Mouse (Mus musculus) adrenal gland, adult 18-20 months (tissue): ENCODE data around the gene Cacng6. TPM values are rescaled to one million over a fixed set of nuclear protein-coding genes. Genes with fewer than 3 reads are reported as not detected.
A peak's percentile ranks its signal among the peaks of the same experiment; 100 is the strongest.

Experiments
- DNase-seq, 2 experiments: peaks; one replicate each; pipeline ENCODE4 v3.0.0; 2021 to 2022; ENCODE audit warnings: low spot score in 2 of 2
- total RNA-seq, 2 experiments: library from RNA; stranded (reverse); gene quantifications; 1 replicate in 1 of 2; 2 replicates in 1 of 2; pipeline ENCODE4 v1.2.3; 2021

Cacng6 gene
- total RNA-seq, 2 experiments from 2014 or later, result not detected

GRCm38 (mm10) chr7:3415378-3415777 lies 8.6 kb upstream of the Cacng6 start:
- DNase-seq, result peak; percentile 64 to 67

DNA sequence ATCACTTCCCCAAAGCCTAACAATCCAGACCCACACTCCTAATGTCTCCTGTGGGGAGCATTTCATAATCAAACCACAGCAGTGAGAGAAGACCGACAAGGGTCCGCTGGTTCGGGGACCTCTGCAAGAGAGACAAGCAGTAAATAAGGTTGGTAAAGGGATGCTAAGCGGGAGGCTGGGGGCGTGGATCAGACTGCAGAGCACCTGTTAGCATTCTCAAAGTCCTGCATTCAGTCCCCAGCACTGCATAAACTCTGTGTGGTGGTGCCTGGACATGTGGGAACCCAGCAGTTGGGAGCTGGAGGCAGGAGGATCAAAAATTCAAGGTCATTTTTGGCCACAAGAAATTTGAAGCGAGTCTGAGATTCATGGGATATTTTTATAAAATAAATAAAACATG lies 4.1 kb upstream of the Cacng6 start:
- DNase-seq, result no peak

DNA sequence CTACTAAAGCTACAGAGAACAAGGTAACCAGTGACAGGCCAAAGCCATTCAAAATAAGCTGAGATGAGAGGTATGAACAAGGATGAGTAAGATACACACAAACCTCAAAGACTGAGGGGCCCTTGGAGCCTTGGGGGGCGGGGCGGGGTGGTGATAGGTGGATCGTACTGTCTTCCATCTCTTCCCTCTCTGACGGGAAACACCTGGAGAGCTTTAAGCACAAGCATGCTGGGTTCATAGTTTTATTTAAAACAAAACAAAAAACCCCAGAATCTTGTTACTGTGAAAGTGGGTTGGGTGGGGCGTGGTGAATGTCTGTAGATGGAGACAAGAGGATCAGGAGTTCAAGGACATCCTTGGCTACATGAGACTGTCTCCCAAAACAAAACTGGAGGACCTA lies 3.5 kb upstream of the Cacng6 start:
- no peak for DNase-seq

GRCm38 (mm10) chr7:3421297-3421696 lies 2.7 kb upstream of the Cacng6 start:
- no peak for DNase-seq

DNA sequence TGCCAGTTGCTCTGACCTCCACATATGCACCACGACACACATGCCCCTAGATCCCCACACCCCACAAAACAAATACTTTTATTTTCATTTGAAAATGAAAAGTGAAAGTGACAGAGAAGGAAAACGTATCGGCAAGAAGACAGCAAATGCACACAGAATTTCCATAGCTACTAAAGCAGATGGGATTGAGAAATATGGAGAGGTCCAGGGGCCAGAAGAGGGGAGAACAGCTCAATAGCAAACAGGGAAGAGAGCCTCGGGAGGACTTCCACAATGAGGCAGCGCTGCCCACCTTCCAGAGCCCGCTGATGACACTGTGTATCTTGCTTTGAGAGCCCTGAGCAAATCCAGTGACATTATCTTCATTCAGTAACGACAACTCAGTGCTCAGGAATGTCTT lies 1.9 kb upstream of the Cacng6 start:
- DNase-seq, result no peak

- no peak for DNase-seq
Observed at GRCm38 (mm10) chr7:3423430-3423829, 565 bp upstream of the Cacng6 start.

DNA sequence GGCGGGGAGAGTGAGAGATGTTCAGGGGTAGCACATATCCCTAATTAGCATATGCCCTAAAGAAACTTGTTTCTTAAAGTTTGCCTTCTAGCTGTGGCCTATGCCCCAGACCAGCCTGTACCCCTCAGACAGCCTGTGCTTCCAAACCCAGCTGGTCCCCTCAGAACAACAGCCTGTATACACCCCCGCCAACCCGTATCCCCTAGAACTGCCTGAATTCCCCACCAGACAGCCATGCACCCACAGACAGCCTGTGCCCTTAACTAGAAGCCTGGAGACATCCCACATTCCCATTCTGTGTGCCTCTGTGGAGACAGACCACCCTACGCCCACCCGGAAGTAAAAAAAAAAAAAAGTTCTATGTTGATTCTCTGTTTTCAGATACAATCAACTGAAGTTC lies 1.1 kb downstream of the Cacng6 start:
- DNase-seq, result no peak

DNA sequence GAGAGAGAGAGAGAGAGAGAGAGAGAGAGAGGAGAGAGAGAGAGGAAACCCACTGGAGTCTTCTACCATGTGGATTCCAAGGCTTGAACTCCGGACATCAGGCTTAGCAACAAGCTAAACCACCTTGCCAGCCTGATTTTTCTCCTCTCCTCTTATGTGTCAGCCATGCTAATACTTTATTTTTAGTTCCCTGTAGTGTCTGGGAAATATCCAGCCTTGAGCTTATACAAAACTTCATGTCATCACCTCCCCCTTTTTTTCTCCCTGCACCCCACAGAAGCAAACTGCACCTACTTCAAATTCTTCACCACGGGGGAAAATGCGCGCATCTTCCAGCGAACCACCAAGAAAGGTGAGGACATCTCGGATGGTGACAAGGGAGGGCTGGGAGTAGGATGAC lies 6.2 kb downstream of the Cacng6 start:
- no peak for DNase-seq

GRCm38 (mm10) chr7:3432066-3432465 lies 8.1 kb downstream of the Cacng6 start:
- no peak for DNase-seq

GRCm38 (mm10) chr7:3437941-3438340 lies 13.9 kb downstream of the Cacng6 start:
- DNase-seq, result no peak

DNA sequence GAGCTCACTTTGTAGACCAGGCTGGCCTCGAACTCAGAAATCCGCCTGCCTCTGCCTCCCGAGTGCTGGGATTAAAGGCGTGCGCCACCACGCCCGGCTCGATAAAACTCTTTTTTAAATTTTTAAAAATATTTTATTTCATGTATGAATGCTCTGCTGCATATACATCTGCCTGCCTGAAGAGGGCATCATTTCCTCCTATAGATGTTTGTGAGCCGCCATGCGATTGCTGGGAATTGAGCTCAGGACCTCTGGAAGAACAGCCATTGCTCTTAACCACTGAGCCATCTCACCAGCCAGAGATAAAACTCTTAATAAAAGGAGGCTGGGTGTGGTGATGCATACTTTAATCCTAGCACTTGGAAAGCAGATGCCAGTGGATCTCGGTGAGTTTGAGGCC lies 16.0 kb downstream of the Cacng6 start:
- no peak for DNase-seq

- DNase-seq, result no peak
Observed at GRCm38 (mm10) chr7:3440526-3440925, 16.5 kb downstream of the Cacng6 start.

DNA sequence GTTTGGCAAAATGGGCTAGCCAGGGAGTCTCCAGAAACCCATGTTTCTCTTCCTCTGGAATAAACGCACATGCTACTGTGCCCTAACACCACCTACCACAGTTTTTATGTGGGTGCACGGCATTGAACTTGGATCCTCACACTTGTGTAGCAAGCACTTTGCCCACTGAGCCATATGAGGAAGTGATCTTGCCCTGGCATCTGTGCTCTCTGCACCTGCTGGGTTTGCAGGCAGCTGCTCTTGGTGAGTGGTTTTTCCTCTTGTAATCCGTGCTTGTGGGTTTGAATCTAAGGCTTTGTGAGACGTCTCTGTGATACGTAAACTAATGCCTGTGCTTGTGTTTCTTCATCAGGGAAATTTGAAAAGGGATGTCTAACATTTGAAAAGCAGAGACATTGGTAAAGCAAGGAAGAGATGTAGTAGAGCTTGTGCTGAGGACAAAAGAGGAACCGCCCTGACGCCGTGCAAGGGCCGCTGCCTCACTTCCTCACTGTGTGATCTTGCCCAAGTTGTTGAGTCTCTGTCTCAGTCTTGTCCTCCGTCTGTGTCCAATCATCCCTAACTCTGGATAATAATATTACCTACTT lies 18.6 kb downstream of the Cacng6 start:
- no peak for DNase-seq

DNA sequence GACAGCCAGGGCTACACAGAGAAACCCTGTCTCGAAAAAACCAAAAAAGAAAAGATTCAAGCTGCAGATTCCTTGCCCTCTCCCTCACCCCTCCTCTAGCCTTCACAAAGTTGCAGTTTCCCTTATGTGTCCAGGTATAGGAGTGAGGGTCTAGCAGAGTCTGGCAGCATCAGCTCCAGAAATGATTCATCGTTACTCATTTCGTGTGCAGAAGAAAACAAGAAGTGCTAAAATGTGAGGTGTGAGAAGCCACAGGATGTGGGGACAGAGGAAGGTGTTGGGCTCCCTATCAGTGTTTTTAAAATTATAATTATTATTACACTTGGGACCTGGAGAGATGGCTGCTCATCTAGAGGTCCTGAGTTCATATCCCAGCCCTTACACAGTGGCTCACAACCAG lies 20.7 kb downstream of the Cacng6 start:
- no peak for DNase-seq

- no peak for DNase-seq
Observed at GRCm38 (mm10) chr7:3446584-3446983, 22.6 kb downstream of the Cacng6 start.

DNA sequence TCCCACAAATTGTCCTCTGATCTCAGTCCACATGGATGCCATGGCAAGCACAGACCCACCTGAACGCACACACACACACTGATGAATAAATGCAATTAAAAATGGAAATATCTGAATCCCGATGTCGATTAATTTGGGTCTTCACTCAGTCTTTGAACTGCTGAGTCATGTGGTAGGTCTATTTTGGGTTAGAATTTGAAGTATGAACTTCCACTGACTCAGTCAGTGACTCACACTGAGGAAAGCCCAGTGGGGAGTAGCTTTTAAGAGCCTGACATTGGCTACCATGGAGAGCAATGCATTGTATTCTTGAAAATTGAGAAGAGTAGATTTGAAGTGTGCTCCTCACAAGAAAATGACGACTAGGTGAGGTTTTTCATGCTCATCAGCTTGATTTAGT lies 23.0 kb downstream of the Cacng6 start:
- DNase-seq, result no peak

DNA sequence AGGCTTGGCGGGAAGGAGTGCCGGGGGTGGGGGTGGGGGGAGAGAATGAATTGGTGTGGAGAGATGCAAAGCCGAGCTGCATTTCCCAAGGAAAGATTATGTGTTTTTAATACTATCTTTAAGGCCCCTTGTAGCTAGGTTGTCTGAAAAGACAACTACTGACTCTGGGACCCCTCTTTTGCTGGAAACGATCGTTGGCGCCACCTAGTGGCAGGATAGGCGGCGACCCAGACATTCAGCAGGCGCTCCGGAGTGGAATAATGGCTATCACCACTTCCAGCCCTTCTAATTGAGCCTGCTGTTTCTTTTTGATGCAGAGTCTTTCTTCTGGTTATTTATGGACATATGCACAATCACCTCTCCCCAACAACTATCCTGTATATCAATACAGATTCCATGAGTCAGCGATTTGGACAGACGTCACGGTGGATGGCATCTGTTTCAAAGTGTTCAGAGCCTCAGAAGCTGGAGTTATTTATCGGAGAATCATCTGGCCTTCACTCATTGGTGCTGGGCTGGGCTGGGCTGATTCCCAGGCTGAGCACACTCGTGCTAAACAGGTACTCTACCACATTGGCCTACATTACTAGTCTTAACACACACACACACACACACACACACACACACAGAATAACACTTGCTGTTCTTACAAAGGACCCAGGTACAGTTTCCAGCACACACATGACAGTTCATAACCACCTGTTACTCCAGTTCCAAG lies 24.9 kb downstream of the Cacng6 start:
- peak; percentile 80 to 87 for DNase-seq

GRCm38 (mm10) chr7:3450671-3451070 lies 26.7 kb downstream of the Cacng6 start:
- DNase-seq, result no peak

DNA sequence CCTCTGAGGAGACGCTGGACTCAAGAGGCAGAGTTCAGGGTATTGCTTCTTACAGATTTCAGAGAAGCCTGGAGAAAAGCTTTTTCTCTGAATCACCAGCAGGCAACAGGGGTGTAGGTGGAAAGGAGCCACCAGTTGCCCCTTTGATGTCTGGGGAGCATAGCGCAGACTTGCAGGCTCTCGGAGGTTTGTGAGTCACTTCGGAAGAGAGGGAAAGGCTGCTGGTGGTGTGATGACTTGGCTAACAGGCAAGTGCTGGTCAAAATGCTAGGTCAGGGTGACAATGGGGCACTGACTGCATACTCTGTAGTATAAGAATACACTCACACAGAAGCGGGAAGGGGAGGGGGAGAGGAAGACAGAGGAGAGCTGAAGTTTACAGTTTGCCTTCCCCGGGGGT lies 27.2 kb downstream of the Cacng6 start:
- DNase-seq, result no peak

DNA sequence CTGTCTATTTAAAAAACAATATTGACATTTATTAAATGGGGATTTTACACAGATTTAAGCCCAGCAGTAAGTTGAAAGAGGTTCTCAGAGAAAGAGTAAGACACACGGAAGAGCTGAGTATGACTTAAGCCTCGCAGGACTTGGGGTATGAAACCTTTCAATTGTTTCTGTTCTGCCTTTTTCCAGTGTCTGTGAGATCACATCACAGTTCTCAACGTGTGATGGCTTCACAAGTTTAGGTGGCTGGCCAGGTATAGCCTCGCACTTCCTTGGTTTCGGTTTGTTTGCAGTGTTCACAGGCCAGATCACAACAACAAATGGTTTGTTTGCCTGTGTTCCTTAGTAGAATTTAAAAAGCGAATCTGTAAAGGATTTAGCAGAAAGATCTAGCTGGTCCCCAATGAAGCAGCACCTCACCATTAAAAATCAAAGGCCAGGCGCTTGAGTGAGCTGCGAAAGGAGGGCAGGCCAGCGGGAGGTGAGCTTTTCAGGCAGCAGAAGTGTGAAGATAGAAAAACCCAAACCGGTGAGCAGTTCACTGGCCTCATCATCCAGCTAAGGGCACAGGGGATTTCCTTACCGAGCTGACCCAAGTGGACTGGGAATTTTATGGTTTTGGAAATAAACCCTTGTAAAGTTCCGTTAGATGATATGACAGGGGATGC lies 29.0 kb downstream of the Cacng6 start:
- DNase-seq, result no peak

DNA sequence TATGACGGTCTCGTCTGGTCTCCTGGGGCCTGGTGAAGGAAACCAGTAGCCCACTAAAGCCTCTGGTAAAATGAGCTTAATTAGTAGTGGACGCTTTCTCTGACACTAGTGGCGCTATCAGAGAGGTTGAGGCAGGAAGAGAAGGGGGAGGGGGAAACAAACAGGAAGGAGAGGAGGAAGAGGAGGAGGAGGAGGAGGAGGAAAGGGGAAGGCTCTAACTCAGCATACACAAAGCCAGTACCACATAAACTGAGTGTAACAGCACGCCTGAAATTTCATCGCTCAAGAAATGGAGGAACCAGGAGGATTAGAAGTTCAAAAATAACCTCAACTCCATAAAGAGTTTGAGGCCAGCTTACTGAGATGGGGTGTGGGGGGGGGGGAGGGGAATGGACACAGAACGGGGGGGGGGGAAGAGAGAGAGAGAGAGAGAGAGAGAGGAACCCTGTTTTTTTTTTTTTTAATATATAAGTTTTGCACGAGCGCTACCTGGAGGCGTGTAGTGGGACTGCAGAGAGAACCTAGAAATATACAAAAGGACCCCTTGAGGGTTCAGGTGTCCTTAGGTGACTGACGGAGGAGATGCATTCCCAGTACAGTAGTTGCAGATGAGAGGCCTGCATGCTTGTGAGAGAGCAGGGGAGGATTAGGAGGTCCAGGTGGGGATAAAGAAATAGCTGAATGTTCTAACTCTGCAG lies 29.6 kb downstream of the Cacng6 start:
- no peak for DNase-seq
